Mouse (Mus musculus) cerebellum, adult (tissue): ENCODE measurements around the gene Dtx3.
A peak's percentile ranks its signal among the peaks of the same experiment; 100 is the strongest.
"Not testable (repeated sequence)": the region's sequence is repeated elsewhere in the genome, so short reads cannot be mapped to it uniquely, and the experiment has no call there.

Experiments used
- ATAC-seq: cut with Nextera tagmentation; 2 replicates; pipeline ENCODE4 v1.9.2; 2017; ENCODE audit warnings: mild to moderate bottlenecking, moderate library complexity, mixed read lengths; ENCODE audit not compliant: insufficient number of reproducible peaks, low FRiP score, low TSS enrichment

Gene Dtx3

DNA sequence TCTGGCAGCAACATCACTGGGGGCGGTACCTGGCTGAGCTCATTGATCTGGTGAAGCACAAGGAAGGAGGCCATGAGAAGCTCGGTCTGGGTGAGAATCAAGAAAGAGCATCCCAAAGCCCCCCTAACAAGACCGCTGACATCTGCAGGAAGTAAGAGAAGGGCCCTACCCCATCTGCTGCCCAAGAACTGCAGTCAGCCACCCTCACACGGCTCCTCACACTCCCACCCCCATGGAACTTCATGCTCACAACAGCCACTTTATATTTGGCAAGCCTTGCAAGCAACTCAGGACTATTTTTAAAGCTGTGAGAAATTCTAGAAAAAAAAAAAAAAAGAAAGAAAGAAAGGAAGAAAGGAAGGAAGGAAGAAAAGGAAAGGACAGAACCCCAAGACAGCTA is 13.4 kb upstream of the Dtx3 start:
- no peak for ATAC-seq

DNA sequence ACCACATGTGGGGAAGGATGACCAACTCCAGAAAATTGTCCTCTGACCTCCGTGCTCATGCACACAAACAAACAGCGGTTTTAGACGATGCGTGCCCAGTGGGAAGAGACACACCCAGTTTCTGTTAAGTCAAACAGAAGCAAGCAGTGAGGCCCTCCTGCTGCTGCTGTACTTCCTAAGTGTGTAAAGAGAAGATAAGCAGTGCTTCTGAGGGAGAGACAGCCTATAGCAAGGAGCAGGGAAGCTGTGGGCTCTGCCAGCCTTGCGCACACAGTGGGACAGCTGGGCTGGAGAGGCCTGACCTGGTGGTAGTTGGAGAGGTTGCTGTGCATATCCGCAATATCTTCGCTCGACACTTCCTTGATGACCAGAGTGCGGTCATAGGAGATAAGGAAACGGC is 9.8 kb upstream of the Dtx3 start:
- no peak for ATAC-seq

DNA sequence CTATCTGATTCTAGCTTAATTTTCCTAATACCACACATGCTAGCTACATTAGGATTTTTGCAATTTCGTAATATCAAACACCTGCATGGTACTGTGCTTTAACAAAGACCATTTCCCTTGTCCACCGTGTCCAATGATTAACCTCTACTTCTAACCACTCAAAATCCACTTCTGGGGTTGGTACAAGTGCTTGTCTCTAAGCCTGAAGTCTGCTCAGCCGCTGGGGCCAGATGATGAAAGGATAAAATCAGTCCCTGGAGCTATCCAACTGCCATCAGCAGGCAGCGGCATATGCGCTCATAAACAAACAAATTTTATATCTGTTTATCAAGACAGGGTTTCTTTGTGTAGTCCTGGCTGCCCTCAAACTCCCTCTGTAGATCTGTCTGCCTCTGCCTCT is 9.1 kb upstream of the Dtx3 start:
- no peak for ATAC-seq

DNA sequence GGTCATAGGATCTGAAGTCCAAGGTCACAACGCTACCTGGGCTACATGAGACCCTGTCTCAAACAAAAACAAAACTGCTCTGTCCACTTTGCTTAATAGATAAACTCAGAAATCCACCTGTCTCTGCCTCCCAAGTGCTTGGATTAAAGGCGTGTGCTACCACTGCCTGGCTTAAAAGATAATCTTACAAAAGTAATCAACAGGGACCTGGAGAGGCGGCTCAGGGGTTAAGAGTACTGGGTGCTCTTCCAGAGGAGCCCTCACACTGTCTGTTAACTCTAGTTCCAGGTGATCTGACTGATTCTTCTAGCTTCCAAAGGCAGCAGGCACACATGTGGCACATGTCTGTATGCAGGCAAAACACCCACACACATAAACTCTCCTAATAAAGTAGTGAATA is 7.6 kb upstream of the Dtx3 start:
- ATAC-seq, result no peak

DNA sequence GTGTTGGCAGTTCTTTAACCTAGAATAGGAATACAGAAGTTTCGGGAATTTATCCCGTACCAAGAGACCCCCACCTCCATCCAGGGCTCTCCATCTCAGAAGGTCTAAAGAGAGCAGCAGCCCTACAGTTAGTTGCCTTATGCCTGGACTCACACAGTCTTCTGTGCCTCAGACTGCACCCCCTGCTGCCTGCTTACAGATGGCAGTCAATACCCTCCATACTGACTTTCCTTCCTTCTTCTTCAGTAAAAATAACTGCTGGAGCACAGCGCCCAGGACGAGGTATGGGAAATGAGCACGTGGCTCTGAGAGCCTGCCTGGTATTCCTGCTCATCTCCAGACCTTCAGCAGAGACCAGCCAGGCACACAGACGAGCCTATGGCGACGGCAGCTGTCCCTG is 4.8 kb upstream of the Dtx3 start:
- ATAC-seq, result no peak

DNA sequence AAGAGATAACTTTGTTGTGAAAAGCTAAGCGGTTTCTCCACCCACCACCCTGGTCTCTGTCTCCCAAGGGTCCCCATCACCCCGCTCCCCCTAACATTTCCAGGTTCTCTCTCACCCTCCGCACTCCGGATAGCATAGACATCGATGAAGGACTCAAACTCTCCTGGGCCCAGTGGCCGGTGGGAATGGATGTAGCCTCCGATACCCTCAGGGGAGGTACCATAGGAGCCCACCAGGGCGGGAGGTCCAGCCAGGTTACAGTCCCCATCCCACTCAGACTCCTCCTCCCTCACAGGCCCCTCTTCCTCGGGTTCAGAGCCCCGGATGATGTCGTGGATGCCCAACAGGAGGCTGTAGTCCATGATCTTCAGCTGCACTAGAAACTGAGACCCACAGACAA is 3.9 kb upstream of the Dtx3 start:
- ATAC-seq, result no peak

DNA sequence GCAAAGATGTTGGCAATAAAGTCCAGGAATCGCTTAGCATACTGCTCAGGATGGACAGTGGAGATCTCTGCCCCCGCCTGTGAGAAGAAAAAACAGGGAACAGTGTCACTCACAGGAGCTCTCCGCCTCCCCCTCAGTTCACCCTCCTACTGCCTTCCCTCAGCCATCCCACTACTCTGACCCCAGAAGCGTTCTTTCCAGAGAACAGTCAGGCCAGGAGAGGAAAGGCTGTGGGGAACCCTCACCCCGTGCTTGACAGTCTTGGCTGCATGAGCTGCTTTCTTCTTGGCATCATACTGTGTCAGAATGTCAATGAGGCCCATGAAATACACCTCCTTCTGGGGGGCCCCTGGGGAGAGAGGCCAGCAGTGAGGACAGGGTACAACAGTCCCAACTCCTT is 3.5 kb upstream of the Dtx3 start:
- no peak for ATAC-seq

DNA sequence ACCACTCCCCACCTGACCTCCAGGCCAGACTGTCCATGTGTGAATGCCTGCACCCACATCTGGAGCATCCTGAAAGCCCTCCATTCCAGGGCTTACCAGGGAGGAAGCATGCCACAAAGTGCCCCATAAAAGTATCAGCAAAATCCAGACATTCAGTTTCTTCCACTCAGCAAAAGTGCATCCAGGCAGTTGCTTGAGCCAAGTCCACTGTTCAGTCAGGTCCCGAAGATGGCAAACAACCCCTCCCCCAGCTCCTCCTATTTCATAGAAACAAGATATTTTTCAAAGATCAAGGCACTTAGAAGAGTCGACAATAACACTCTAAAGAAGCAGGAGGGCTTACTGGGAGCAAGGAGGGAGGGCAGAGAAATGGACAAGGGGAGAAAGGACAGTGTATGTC is 3.0 kb upstream of the Dtx3 start:
- ATAC-seq, result no peak

DNA sequence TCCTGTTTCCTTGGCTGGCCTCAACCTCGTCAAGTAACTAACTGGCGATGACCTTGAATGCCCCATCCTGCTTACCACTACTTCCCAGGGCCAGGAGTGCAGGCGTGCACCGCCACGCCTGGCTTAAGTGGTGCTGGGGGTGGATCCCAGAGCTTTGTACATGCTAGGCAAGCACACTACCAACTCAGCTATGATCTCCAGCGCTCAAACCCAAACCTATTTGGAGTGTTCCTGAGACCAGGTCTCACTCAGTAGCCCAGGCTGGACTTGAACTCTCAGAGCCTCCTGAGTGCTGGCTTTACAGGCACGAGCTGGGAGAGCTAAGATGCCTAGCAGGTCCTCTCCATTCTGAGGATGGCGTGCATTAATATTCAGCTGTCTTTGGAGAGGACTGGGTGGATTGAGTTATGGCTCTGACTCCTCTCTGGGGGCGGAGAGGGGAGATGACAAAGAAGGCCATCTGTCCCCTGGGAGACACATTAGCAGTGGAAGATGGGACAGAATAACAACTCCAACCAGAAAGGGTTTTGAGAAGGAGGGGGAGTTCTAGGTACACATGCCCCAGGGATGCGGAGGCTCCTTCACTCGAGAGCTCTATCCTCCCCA is 2.1 kb upstream of the Dtx3 start:
- ATAC-seq, result no peak

DNA sequence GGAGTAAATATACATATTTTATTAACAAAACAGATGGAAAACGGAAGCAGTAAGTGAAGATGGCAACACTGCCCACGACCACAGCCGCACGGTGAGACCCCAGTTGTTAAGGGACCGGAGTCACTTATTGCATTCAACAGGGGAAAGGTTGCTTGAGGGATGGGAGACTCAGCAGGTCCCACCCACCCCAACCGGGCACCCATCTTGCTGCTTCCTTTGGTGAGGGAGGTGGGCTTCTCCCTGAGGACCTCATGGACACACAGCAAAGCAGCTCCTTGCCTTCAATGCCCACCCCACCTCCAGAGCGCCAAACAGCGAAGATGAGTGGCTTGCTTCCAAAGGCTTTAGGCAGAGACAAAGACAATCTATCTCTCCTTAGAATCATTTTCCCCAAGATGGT is 1.6 kb upstream of the Dtx3 start:
- ATAC-seq, result no peak

DNA sequence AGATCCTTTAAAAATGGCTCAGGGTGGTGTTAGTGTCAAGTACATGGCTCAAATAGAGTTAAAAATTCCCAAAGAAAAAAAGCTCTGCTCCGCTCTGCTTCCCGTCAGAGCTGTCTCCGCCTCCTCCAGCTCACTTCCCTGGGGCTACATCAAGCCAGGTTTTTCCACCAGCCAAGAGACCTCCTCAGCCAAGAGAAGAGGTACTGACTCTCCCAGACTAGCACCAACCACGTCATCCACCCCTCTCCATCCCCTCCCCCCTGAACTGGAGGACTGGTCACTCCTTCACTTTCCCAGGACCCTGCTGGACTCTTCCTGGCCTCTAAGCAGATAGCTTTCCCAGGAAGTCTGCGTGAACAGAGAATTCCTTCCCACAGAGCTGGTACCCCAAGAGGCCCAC is 864 bp upstream of the Dtx3 start:
- peak; percentile 77 for ATAC-seq

DNA sequence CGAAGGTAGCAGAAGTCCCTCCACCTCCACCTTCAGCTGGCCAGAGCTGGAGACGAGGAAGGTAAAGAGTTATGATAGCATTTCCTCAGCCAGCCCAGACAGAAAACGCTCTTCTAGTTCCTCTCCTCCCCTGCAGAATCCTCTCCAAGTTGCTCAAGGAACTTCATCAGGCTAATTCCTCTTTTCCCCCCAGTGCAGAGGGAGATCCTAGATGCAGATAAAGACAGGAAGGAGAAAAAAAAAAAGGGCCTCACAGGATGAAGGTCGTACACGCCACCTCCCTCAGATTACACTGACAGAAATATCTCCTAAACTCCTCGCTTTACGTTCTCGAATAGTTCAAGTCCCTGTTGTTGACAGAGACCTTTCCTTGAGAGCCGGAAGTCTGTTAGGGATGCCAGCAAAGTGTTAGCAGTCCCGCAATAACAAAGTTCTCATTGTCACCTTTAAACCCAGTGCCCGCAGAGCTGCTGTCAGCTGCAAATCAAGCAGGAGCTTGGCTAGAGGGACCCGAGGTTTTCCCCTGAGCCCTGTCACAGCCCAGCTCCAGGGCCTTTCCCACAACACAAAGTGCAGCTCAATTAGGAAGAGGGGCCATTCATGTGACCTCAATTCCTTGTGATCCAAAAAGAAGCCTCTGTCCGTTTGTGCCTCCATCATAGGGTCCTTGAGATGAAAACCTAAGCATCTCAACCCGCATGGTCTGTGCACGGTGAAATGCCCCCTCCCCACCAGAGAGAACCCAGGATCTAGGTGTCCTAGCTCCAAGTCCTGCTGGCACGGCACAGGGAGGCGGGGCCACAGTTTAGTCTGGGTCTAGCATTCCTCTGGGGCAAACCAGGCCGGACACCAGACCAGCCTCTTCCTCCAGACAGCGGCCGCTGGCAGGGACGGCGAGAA is 850 bp downstream of the Dtx3 start:
- ATAC-seq, result 0 out of 2 replicates have a peak, but pooled peaks have one; percentile 23

DNA sequence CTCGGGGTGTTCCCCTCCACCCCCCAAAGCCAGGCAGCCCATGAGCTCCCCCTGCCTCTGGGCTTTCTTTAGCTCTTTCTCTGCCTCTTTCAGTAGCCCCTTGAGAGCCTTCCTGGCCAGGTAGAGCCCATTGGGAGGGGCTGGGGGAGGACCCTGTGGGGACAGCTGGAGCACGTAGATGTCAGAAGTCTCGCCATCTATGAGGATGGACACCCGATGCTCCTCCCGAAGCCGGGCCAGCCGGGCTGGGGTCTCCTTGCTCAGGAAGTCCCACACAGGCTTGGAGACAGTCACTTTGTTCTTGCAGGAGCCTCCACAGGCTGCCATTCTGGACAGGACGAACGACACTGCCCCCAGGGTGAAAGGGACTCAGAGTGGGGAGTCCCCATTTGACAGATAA is 2.5 kb downstream of the Dtx3 start:
- no peak for ATAC-seq

DNA sequence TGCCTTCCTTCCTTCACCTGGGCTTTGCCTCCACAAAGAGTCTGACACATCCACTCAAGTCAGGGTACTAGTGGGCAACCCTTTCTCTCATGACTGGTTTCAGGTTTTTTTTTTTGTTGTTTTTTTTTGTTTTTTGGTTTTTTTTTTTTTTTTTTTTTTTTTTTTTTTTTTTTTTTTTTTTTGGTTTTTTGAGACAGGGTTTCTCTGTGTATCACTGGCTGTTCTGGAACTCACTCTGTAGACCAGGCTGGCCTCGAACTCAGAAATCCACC is 3.5 kb downstream of the Dtx3 start:
- not testable (repeated sequence) for ATAC-seq

DNA sequence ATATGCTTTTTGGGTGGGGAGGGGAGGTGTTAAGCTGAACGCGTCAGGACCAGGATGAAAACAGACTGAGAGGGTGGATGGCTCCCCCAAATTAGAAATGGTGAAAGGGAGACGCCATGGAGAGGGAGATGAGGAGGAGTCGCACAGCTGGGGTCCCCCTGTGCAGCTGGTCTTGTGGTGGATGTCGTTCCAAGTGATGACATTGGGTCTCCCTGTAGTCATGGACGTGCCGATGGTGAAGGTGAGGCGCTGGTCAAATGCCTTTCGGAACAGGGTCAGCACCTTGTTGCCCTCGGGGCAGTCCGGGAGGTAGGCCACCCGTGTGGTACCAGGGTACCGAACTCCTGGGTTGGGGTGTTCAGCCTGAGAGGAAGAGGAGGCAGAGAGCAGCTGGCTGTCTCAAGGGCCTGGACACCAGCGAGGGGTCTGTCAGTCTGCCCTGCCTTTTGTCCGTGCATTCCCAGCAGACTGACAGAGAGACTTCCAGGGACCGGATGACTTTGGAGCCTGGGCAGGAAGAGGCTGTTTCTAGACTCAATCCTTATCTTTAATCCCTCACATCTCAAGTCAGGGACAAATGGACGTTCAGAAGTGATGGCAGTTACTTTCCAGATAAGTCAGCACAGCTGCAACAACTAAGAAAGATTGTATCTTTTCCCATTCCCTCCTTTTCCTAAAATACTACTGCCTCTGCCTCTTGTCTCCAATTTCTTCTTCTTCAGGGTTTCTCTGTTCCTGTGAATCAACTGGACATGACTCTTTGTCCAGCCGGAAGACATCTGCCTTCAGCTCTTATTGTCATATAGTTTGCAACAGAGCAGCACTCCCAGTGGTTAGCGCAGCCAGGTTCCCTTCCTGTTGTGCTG is 4.1 kb downstream of the Dtx3 start:
- no peak for ATAC-seq

DNA sequence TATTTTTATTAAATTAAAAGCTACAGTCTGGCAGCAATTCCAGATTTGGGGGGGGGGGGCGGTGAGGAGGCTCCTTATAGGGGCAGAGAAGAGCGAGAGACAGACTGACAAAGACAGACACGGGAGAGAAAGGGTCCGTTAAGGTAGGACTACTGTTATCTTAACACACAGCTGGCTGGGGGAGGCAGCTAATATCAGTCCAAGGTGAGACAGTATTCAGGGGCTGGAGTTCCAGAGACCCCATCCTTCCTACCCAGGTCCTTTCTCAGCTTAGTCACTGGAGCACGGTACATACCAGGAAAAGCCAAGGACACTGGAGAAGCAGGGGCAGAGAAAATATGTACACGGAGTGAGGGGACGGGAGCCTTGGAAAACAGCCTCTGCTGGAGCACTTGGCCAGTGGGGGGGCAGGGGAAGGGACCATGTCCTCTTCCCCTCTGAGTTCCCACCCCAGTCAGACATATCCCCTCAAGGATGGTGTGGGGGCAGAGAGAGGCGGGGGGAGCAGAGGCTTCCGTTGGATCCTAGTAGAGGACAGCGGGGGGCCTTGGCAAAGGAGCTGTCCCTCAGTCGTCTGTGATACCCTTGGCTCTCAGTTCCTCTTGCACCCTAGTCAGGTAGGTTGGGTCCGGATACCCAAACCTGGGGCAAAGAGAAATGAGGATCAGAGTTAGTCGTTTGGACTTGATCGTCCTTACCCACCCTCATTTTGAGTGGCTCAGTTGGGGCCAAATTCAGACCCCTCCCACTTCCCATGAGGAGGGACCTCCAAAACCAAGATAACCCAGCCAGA is 4.9 kb downstream of the Dtx3 start:
- no peak for ATAC-seq

DNA sequence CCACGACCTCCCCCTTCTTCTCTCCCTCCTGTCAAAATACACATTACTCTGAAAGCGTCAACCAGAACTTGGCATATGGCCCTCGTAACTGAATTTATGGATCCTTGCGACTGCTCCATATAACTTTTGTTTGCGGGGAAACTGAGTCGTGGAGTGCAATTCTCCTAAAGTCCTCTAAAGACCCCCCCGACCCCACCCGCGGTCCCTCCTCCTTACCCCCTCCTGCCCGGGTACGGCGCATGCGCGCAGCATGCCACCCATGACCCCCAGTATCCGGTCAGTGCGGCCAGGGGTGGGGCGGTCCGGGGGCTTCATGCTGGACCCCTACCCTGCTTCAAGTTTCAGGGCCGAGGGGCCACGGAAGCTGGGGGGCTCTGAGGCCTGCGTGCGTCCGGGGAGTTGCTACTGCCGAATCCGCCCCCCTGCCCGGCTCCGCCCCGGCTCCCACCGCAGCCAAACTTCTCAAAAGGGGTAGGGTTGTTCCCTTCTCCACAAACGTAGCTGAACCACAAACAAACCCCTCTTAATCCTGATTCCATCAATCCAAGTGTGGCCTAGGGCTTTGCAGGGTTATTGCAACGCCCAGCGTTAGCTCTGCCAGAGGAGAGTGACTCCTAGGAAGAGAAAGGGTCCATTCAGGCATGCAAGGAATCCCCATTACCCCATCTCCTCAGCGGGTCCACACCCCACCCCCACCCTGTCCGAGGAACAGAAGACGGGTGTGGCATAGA is 5.7 kb downstream of the Dtx3 start, which contains the start of gene Arhgef25:
Arhgef25 (minus strand) TSS at position 433 of the 731 bp plus-strand sequence.
- no peak for ATAC-seq

DNA sequence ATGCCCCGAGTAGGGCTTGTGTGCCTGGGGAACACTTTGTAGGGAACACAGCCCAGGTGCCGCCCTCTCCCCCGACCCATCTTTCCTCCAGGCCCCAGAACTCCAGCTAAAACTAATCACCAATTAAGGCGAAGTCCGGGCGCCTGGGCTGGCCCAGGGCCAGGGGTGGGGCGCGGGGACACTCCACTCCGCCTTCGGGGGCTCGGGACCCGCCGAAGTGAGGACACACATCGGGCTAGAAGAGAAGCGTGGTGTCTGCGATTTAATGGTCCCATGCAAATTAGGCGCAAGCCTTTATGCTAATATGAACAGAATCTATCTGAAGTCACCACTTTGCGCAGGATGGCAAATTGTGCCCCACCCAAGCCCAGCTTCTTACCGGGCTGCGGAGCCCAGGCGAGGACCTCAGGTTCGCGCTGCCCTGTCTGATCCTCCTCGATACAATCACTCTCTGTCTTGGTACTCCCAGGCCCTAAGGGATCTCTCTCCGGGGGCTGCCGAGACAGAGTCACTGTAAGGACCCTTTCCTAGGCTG is 6.3 kb downstream of the Dtx3 start:
- ATAC-seq, result no peak

DNA sequence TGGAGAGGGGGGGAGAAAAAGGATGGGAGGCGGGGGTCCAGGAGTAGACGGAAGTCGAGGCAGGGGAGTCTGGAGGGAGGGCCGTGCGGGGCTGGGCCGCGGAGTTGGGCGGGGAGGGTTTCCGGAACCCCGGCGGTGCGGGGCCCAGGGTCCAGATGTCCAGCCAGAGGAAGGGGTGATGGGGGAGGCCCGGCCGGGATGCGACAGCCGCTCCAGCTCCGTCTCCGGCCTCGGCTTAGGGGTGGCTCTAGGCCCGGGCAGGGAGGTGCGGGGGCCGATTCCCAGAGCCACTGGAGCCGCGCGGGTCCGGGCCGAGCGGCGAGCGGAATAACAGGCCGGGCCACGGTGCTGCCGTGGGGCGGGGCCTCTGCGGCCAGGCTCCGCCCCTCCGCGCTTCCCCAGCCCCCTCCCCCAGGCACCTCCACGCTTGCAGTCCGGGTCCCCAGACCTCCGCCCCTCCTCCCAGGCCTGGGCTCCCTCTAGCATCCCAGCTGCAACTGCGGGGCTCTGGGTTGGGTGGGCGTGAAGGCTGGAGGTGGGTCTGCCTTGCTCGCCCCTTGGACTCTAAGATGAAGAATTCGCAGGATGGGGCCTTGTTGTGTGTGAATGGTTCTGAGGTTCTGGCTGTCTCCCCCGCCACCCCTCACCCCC is 6.9 kb downstream of the Dtx3 start:
- ATAC-seq, result peak; percentile 66
